Mouse (Mus musculus) gastrocnemius, adult 8-10 months (tissue): ENCODE data around the gene Znfx1. TPM values are rescaled to one million over a fixed set of nuclear protein-coding genes. Genes with fewer than 3 reads are reported as not detected.
A peak's percentile ranks its signal among the peaks of the same experiment; 100 is the strongest.
"Not testable (repeated sequence)": the region's sequence is repeated elsewhere in the genome, so short reads cannot be mapped to it uniquely, and the experiment has no call there.

Experiments used
- DNase-seq, 2 experiments: peaks; one replicate each; pipeline ENCODE4 v3.0.0; 2022; ENCODE audit warnings: low spot score in 2 of 2
- total RNA-seq, 4 experiments: library from RNA; stranded (reverse); gene quantifications; 2 replicates each; pipeline ENCODE4 v1.2.4; 2022

Znfx1 gene
- total RNA-seq, 4 experiments from 2014 or later = 26.7 to 32.5 (median 28.5) TPM

DNA sequence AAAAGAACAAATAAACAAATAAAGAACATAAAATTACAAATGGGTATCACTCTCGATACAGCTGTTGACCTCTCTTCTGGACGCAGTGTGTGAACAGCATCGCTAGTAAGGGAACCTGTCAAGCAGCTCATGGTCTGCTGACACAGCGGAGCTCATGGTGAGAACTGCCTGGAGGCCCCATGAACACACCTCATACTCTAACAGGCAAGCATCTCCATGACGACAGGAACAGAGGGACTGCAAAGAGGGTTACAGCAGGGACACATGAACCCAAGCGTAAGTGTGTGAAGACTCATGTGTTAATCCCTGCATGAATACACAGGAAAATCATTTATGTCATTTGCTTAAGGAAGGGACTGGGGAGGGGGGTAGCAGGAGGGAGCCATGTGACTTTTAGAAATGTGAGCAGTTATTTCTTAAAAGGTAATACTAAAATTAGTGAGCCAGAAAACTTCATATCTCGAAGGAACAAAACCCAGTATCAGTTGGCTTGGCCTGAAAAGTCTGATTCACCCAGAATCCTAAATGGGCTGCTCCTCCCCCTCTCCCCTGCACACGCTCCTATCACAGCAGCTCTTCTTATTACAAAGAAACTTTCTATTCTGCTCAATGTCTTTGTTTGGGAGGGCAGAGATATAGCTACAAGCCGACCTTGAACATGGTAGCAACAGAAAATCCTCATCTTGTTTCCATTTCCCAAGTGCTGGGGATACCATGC, 9.5 kb downstream of the Znfx1 start:
- DNase-seq = no peak

- DNase-seq = no peak
Observed at GRCm38 (mm10) chr2:167048698-167049358, 14.0 kb downstream of the Znfx1 start.

DNA sequence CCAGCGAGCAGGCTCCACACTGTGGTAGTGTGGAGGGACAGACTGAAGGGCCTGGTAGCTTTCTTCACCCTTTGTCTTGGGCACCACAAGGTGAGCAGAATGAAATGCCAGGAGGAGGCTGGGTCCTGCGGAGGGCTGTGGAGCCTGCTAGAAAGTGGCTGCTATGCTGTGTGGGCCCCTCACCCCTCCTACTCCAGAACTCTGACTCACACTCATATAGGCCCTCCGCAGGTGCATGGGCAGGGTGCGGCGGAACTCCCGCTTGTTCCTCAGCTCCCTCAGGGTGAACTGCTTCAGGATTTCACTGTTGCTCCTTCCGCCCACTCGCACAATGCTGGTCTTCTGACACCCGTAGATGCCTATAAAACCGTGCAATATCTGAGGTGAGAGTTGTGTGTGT, 14.6 kb downstream of the Znfx1 start:
- DNase-seq = no peak

DNA sequence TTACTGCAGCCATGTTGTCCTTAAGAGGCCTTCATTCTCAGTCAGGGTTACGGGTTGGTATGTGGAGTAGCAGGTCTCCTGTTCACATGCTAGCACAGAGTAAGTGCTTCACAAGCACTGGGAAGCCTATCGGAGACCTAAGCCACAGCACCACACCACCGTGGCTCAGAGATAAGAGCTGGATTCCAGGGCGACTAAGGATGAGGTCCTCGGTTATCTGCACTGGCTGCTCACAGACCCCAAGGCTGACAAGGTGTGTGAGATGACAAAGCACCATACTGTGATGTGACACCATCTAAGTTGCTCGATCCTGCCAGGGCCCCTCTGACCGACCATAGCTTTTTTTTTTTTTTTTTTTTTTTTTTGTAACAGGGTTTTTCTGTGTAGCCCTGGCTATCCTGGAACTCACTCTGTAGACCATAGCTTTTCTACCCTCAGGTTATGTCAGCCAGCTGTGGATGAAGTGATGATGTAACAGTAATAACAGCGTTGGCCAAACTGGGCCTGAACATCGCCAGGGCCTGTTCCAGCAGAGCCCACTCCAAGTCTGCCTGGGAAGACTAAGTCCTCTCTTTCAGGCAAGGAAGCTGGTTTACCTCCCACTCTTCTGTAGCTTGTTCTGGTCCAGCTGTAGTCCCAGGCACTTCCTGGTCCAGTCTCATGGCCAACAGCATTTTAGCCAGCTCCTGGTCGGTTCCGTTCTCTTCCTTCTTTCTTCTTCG, 19.3 kb downstream of the Znfx1 start:
- DNase-seq = no peak

- no peak for DNase-seq
Observed at GRCm38 (mm10) chr2:167039386-167039785, 23.4 kb downstream of the Znfx1 start.

DNA sequence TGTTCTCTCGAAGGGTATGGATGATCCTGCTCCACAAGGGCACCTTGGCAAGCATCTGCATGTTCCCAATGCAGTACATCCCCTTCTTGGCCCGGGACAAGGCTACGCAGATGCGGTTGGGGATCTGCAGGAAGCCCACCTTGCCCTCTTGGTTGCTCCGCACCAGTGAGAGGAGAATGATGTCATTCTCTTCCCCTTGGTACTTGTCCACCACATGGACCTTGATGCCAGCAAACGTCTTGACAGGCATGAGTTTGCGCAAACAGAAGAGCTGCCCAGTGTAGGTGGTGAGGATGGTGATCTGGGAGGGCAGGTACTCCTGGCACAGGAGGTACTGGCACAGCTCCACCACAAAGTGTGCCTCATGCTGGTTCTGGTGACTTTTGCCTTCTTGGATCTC, 24.1 kb downstream of the Znfx1 start:
- no peak for DNase-seq

GRCm38 (mm10) chr2:167038297-167038696, 24.5 kb downstream of the Znfx1 start:
- DNase-seq = no peak

- no peak for DNase-seq
Observed at GRCm38 (mm10) chr2:167037710-167038109, 25.1 kb downstream of the Znfx1 start.

DNA sequence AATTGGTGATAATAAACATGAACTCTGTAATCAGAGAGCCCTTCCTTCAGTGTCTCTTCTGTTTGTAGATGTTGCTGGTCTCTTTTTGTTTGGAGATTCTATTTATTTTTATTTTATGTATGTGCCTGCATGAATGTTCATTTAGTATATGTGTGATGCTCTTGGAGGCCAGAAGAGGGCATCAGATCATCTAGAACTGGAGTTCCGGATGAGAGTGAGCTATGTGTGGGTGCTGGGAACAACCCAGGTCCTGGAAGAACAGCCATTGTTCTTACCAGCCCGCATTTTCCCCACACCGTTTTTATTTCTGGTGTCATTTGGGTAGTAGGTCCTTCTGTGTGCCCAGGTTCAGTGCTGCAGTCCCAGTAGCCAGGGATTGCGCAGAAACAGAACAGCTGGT, 32.3 kb downstream of the Znfx1 start:
- no peak for DNase-seq

GRCm38 (mm10) chr2:167028553-167028952, 34.3 kb downstream of the Znfx1 start:
- no peak for DNase-seq

DNA sequence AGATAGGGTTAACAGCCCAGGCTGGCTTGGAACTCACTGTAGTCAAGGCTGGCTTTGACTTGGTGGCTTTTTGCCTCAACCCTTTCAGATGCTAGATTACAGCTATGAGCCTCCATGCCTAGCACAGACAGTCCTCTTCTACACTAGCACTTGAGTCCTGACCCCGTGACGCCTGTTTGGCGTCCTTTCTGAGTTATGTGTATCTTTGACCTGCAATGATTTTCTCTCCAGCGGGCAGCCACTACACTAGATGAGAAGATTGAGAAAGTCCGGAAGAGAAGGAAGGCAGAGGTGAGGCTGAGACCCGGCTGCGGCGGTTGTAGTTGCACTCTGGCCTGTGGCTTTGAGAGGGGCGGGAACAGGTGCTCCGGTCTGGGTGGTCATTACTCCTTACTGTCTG, 43.4 kb downstream of the Znfx1 start:
- DNase-seq = no peak

GRCm38 (mm10) chr2:167015382-167015718, 47.5 kb downstream of the Znfx1 start:
- DNase-seq = no peak

GRCm38 (mm10) chr2:167014702-167015381, 48.0 kb downstream of the Znfx1 start, which contains the start of gene Ddx27:
TSS of gene Ddx27 (plus strand) at chr2:167015193.
- peak; percentile 80 to 86 for DNase-seq

DNA sequence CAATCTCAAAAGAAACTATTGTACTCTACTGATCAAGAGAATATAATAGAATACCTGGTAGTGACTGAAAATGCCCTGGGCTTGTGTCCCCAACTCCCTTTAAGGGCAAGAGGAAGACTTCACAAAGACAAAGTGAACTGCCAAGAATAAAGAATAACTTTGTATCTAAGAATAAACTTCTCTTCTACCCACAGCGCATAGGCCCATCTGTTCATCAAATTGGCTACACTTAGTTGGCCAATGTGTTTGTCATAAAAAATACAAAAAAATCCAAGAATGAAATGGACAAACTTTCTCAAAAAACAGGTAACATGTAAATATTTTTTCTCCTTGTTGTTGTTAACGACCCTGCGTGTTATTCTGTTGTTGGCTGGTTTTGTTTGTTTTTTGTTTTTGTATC, 52.3 kb downstream of the Znfx1 start:
- no peak for DNase-seq

DNA sequence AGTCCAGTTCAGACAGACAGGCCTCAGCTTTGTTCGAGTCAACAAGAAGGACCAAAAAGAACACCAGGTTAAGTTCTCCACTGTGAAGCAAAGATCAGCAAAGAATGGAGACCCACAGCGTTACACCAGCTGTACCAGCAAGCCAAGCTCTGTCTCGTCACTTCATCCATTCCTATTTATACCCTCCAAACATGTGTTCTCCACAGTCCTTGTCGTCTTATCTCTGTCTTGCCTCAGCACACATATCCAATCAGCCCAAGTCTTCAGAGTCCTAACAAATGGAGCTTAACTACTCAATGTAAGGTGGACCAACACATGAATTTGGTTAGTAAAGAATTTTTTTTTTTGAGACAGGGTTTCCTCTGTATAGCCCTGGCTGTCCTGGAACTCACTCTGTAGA, 53.3 kb downstream of the Znfx1 start:
- DNase-seq = no peak

GRCm38 (mm10) chr2:167007565-167007964, 55.2 kb downstream of the Znfx1 start:
- not testable (repeated sequence) for DNase-seq

DNA sequence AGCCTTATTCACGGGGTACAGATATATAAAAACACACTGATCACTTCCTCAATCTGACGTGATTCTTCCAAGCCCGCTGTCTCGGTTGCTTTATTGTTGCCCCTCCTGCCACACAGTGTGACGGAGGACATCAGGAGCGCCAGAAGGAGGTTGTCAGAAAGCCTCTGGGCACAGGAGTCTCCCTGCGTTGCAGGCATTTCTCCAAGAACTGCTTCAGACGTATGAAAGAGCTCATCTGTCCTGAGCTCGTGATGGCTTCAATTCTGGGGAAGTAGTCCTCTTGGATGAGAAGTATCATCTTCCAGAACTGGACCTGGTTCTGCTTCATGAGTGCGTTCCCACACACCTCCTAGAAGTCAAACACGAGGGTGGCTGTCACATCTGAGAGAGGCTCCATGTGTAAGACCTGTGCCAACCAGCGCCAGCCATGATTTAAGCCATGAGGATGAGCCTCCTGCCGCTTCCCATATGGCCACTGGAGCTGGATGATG, 55.8 kb downstream of the Znfx1 start:
- DNase-seq = no peak

- DNase-seq = no peak
Observed at GRCm38 (mm10) chr2:167006355-167006754, 56.5 kb downstream of the Znfx1 start.

GRCm38 (mm10) chr2:167004099-167004854, 58.5 kb downstream of the Znfx1 start:
- peak; percentile 48 to 54 for DNase-seq

- no peak for DNase-seq
Observed at GRCm38 (mm10) chr2:167001486-167001885, 61.3 kb downstream of the Znfx1 start.

- DNase-seq = no peak
Observed at GRCm38 (mm10) chr2:166996533-166996894, 66.3 kb downstream of the Znfx1 start.
